Mouse (Mus musculus) midbrain, embryonic 14.5 days (tissue): ENCODE measurements around the gene Rheb. TPM values are rescaled to one million over a fixed set of nuclear protein-coding genes. Genes with fewer than 3 reads are reported as not detected.
A peak's percentile ranks its signal among the peaks of the same experiment; 100 is the strongest.

ENCODE experiments used
- ATAC-seq: fragments of 200-750 bp; cut with Nextera tagmentation; 2 replicates; pipeline ENCODE4 v1.8.0; 2017; ENCODE audit warnings: moderate number of reproducible peaks, moderate library complexity; ENCODE audit not compliant: low FRiP score, low TSS enrichment
- DNase-seq: peaks from one replicate; pipeline ENCODE4 v3.0.0-alpha.2; 2015
- H3K27ac ChIP-seq: fragments of 300-500 bp; sonication (generic); replicated peaks from 2 replicates; pipeline ENCODE4 v1.5.1; 2014; ENCODE audit warnings: mild to moderate bottlenecking, low read depth, low read length, moderate library complexity
- H3K27me3 ChIP-seq: fragments of 300-500 bp; sonication (generic); 2 replicates; pipeline ENCODE4 v1.6.1; 2014; ENCODE audit warnings: low read length, control low read depth, mixed read lengths; ENCODE audit not compliant: control insufficient read depth, insufficient read depth
- H3K36me3 ChIP-seq: fragments of 300-500 bp; sonication (generic); 2 replicates; pipeline ENCODE4 v1.6.1; 2014; ENCODE audit warnings: low read length, control low read depth; ENCODE audit not compliant: control insufficient read depth, insufficient read depth
- H3K4me1 ChIP-seq: fragments of 300-500 bp; sonication (generic); 2 replicates; pipeline ENCODE4 v1.6.1; 2014; ENCODE audit warnings: mild to moderate bottlenecking, antibody characterized with exemption, low read length, control low read depth; ENCODE audit not compliant: control insufficient read depth, insufficient read depth
- H3K4me2 ChIP-seq: fragments of 300-500 bp; sonication (generic); 2 replicates; pipeline ENCODE4 v1.6.1; 2014; ENCODE audit warnings: mild to moderate bottlenecking, low read length, moderate library complexity
- H3K4me3 ChIP-seq: fragments of 300-500 bp; sonication (generic); replicated peaks from 2 replicates; pipeline ENCODE4 v1.5.1; 2014; ENCODE audit warnings: low read depth, low read length
- H3K9ac ChIP-seq: fragments of 300-500 bp; sonication (generic); replicated peaks from 2 replicates; pipeline ENCODE4 v1.6.1; 2014; ENCODE audit warnings: mild to moderate bottlenecking, low read length, moderate library complexity
- H3K9me3 ChIP-seq: fragments of 300-500 bp; sonication (generic); 2 replicates; pipeline ENCODE4 v1.6.1; 2016; ENCODE audit warnings: low read length, control low read depth, mixed read lengths; ENCODE audit not compliant: control insufficient read depth
- WGBS: fragments of 180-500 bp; shearing (Covaris S2); extraction: QIAGEN DNeasy Blood & Tissue Kit; methylation state at CpG from one replicate; pipeline ENCODE4 v1.1.7; 2014; 5-methylcytosine and 5-hydroxymethylcytosine counted together
- polyA plus RNA-seq: library from polyadenylated mRNA; unstranded; fragments of >200 nt; fragmentation: Nextera tagmentation; extraction: Ambion mirVana; gene quantifications from 2 replicates; pipeline ENCODE4 v1.2.1, GENCODE M21; 2014

Rheb gene
- 235 and 240 TPM in 2 replicates for polyA plus RNA-seq

- H3K9me3 ChIP-seq, result no peaks in the 10 kb centered on the region
- DNase-seq, result peak; percentile 100
- no peaks in the 10 kb centered on the region for H3K36me3 ChIP-seq
- peak within 1 kb of the TSS; percentile 78 for H3K4me2 ChIP-seq
- H3K27ac ChIP-seq, result peak within 1 kb of the TSS; percentile 97
- no peaks in the 10 kb centered on the region for H3K27me3 ChIP-seq
- H3K9ac ChIP-seq, result peak within 1 kb of the TSS; percentile 86
- ATAC-seq, result peak; percentile 96
- peaks cover 26% of the 10 kb centered on the region for H3K4me1 ChIP-seq
- WGBS, result under 1% methylated on average over 92 of the region's 92 CpGs
- peak within 1 kb of the TSS; percentile 93 for H3K4me3 ChIP-seq
Observed at GRCm38 (mm10) chr5:24842274-24843102, at the start of gene Rheb. Rheb (minus strand) TSS chr5:24842624.

- H3K36me3 ChIP-seq, result peaks cover 40% of the 10 kb centered on the region
- H3K27ac ChIP-seq, result no peak overlapping the region
Observed at GRCm38 (mm10) chr5:24889860-24890259, 47.4 kb upstream of the Rheb start.

GRCm38 (mm10) chr5:24888874-24889591, 46.6 kb upstream of the Rheb start:
- Histone ChIP-seq H3K4me1 (no peaks in the 10 kb centered on the region), H3K9ac (no peak overlapping the region), H3K4me2 (no peak overlapping the region), H3K4me3 (no peak overlapping the region), H3K9me3 (no peaks in the 10 kb centered on the region), H3K27ac (no peak overlapping the region), H3K36me3 (peaks cover 41% of the 10 kb centered on the region), H3K27me3 (no peaks in the 10 kb centered on the region)
- no peak for ATAC-seq
- no peak for DNase-seq
- WGBS, result 88% methylated on average over 11 of the region's 11 CpGs

More at GRCm38 (mm10) chr5:24889860-24890259, 47.4 kb upstream of the Rheb start:
- no peak for DNase-seq
- no peaks in the 10 kb centered on the region for H3K9me3 ChIP-seq
- no peak for ATAC-seq
- 75% methylated on average over 9 of the region's 9 CpGs for WGBS
- no peak overlapping the region for H3K9ac ChIP-seq
- H3K4me3 ChIP-seq, result no peak overlapping the region
- no peak overlapping the region for H3K4me2 ChIP-seq
- no peaks in the 10 kb centered on the region for H3K27me3 ChIP-seq
- no peaks in the 10 kb centered on the region for H3K4me1 ChIP-seq

- Histone ChIP-seq H3K27ac (no peak overlapping the region), H3K9me3 (no peaks in the 10 kb centered on the region), H3K4me3 (no peak overlapping the region), H3K9ac (no peak overlapping the region), H3K27me3 (no peaks in the 10 kb centered on the region), H3K4me1 (no peaks in the 10 kb centered on the region), H3K36me3 (peaks cover 50% of the 10 kb centered on the region), H3K4me2 (no peak overlapping the region)
- 93% methylated on average over 8 of the region's 8 CpGs for WGBS
- DNase-seq (no peak), ATAC-seq (no peak)
Observed at GRCm38 (mm10) chr5:24887271-24887670, 44.8 kb upstream of the Rheb start.

GRCm38 (mm10) chr5:24878713-24879112, 36.3 kb upstream of the Rheb start:
- DNase-seq (no peak), ATAC-seq (no peak)
- Histone ChIP-seq H3K4me3 (no peak overlapping the region), H3K27ac (no peak overlapping the region), H3K4me1 (no peaks in the 10 kb centered on the region), H3K4me2 (no peak overlapping the region), H3K27me3 (no peaks in the 10 kb centered on the region), H3K36me3 (peaks cover 70% of the 10 kb centered on the region), H3K9ac (no peak overlapping the region), H3K9me3 (no peaks in the 10 kb centered on the region)
- 91% methylated on average over 4 of the region's 4 CpGs for WGBS

GRCm38 (mm10) chr5:24877836-24878624, 35.6 kb upstream of the Rheb start:
- H3K27ac ChIP-seq, result no peak overlapping the region
- 91% methylated on average over 11 of the region's 11 CpGs for WGBS
- DNase-seq, result no peak

GRCm38 (mm10) chr5:24876653-24877052, 34.2 kb upstream of the Rheb start:
- H3K4me3 ChIP-seq, result no peak overlapping the region
- no peak for ATAC-seq
- peaks cover 67% of the 10 kb centered on the region for H3K36me3 ChIP-seq
- H3K4me2 ChIP-seq, result no peak overlapping the region
- no peak overlapping the region for H3K27ac ChIP-seq
- no peak overlapping the region for H3K9ac ChIP-seq
- H3K9me3 ChIP-seq, result no peaks in the 10 kb centered on the region
- no peaks in the 10 kb centered on the region for H3K4me1 ChIP-seq
- H3K27me3 ChIP-seq, result no peaks in the 10 kb centered on the region
- WGBS, result 91% methylated on average over 9 of the region's 9 CpGs
- no peak for DNase-seq

More at GRCm38 (mm10) chr5:24877836-24878624, 35.6 kb upstream of the Rheb start:
- no peak overlapping the region for H3K4me3 ChIP-seq
- no peaks in the 10 kb centered on the region for H3K4me1 ChIP-seq
- no peak overlapping the region for H3K4me2 ChIP-seq
- no peaks in the 10 kb centered on the region for H3K27me3 ChIP-seq
- H3K36me3 ChIP-seq, result peaks cover 72% of the 10 kb centered on the region
- H3K9me3 ChIP-seq, result no peaks in the 10 kb centered on the region
- no peak for ATAC-seq
- no peak overlapping the region for H3K9ac ChIP-seq

- Histone ChIP-seq H3K4me2 (no peak overlapping the region), H3K27ac (no peak overlapping the region), H3K9ac (no peak overlapping the region), H3K9me3 (no peaks in the 10 kb centered on the region), H3K4me1 (no peaks in the 10 kb centered on the region), H3K36me3 (peaks cover 59% of the 10 kb centered on the region), H3K27me3 (no peaks in the 10 kb centered on the region), H3K4me3 (no peak overlapping the region)
- no peak for ATAC-seq
- 89% methylated on average over 4 of the region's 4 CpGs for WGBS
- DNase-seq, result no peak
Observed at GRCm38 (mm10) chr5:24874111-24874510, 31.7 kb upstream of the Rheb start.
